Mouse (Mus musculus): ENCODE results near the gene Ccdc155.
A peak's percentile ranks its signal among the peaks of the same experiment; 100 is the strongest.

The Ccdc155 gene

DNA sequence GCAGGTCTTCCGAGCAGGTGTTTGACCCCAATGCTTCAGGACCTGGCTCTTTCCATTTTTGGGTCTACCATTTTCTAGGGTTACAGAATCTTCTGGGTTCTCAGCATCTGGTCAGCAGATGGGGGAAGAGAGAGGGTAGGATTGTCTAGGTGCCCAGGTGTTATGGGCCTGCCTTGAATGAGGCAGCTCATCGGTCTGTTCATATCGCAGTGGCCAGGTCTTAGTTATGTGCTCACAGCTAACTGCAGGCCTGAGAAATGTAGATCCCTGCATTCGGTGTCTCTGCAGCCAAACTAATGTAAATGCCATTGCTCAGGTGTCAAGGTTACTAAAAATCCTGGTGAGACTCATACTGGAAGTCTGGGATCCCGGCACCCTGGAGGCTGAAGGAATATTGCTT lies 21.7 kb upstream of the Ccdc155 start:
- no peak for DNase-seq (ENCODE audit: extremely low spot score)

DNA sequence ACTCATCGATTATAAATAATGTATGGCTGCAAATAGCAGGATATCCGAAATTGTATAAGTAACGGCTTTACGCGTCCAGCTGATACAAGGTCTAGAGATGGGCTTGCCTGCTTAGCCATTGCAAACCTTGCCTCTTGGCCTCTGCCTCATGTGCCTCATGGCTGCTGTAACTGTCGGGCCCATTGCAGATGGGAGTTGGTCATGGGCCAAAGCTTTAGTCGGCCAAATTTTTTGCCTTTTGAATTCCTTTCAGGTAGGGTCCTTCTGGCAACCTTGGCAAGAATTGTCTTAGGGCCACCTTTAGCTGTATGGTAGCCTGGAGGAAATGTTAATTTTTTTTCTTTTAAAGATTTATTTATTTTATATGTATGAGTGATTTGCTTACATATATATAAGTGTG lies 20.1 kb upstream of the Ccdc155 start:
- no peak for DNase-seq (ENCODE audit: extremely low spot score)

- no peak for DNase-seq (ENCODE audit: extremely low spot score)
These were observed 17.0 kb upstream of the Ccdc155 start for GRCm38 (mm10) chr7:45221680-45222079.

DNA sequence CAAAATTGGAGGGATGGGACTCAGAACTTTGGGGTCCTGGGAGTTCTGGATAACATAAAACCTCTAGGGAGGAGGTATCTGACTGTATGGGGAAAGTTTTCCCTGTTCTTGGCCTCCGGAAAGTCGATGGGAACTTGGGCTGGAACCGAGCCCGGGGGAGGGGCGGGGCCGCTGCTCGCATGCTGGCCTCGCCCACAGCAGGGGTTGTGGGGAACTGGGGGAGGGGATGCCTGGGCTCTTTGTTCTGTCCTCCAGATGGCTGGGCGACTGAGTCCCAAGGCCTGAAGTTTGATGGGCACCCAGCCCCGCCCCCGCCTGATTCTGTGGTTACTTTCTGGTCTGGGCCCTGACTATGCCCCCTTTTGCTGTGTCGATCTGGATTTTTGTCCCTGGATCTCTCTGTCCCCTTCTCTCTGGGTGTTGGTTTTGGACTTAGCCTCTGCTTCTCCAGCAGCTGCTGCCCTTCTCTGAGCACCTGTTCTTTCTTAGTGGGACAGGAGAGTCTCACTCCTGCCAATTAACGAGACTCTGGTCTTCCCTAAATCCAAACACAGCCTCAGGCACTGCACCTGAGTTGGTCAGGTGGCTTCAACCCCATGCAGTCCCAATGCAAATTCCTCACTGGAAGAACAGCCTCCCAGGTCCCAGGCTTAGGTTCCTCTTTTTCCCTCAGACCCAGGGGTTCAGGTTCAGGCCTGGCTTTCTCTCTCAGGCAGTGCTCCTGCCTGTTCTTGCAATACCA lies 11.9 kb upstream of the Ccdc155 start:
- DNase-seq (ENCODE audit: extremely low spot score), result peak; percentile 94

GRCm38 (mm10) chr7:45215673-45216441 lies 11.2 kb upstream of the Ccdc155 start, which contains the start of gene Tead2:
Gene Tead2 (plus strand): TSS chr7:45215753.
- peak; percentile 89 for DNase-seq (ENCODE audit: extremely low spot score)

- no peak for DNase-seq (ENCODE audit: extremely low spot score)
These were observed 9.0 kb upstream of the Ccdc155 start for GRCm38 (mm10) chr7:45213708-45214107.

GRCm38 (mm10) chr7:45212356-45212755 lies 7.7 kb upstream of the Ccdc155 start:
- DNase-seq (ENCODE audit: extremely low spot score), result no peak

DNA sequence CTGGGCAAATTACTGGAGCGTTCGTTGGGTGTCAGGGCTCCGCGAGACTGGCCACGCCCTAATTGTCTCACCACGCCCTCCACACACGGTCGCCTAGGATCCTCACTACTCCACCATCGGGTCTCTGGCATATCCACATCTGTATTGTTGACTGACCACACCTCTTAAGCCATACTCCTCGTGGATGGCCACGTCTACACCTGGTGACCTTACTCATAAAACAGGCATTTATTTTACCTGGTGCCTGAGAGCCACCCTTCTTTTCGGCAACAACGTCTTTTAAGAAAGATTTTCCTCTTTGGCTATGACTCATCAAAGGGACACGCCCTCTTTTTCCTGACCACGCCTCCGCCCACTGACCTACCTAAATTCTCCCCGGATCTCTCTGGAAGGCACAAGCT lies 7.2 kb upstream of the Ccdc155 start, which contains the start of gene Dkkl1:
Gene Dkkl1, minus strand, starts transcription at position 297 of the 401 bp plus-strand sequence.
- DNase-seq (ENCODE audit: extremely low spot score), result no peak

- no peak for DNase-seq (ENCODE audit: extremely low spot score)
These were observed 6.4 kb upstream of the Ccdc155 start for GRCm38 (mm10) chr7:45211070-45211469.

DNA sequence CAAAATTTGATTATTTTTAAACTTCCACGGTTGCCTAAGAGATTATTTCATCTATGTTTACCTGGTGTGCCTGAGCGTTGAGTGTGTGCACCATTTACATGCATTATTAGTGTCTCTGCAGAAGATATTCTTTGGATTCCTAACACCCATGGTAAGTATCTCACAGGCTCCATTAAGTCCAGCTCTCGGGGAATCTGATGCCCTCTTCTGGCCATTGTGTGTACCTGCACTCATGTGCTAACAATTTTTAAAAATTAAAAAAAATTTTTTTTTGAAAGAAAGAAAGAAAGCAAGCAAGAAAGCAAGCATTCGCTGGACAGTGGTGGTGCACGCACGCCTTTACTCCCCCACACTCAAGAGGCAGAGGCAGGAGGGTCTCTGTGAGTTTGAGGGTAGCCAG lies 3.6 kb upstream of the Ccdc155 start:
- no peak for DNase-seq (ENCODE audit: extremely low spot score)

GRCm38 (mm10) chr7:45202654-45203053 lies 2.0 kb downstream of the Ccdc155 start:
- DNase-seq (ENCODE audit: extremely low spot score), result no peak

DNA sequence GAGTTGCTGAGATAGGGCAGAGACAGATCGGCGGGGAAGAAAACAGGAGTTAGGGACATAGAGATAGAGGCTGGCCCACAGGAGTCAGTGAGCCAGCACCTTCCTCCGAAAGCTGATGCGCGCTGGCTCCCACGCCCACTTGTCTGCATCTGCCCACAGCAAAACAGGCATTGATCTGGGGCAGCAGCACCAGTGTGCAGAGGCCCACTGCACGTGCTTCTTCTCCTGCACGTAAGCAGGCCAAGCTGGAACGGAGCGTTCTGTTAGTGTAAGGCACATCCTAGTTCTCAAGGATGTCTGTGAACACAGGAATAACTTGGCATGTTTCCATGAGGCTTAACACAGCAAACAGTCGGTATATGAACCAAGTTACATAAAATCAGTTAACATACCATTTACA lies 5.7 kb downstream of the Ccdc155 start:
- DNase-seq (ENCODE audit: extremely low spot score), result no peak

DNA sequence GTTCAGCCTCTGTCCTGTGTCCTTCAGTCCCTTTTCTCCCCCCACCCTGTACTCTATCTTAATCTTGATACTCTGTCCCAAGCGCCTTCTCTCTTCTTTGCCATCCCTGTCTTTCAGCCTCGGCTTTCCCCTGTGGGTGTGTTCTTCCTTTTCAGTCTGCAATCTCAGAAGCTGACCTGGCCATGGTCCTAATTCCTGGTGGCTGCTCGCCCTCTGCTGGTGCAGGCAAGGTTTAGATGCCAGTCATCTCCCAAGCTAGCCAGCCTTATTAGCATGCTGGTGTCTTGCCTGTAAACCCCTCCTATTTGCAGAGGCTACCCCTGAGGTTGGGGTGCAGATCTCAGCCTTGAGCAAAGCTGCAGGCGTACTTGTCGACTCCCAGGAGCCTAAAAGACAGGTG lies 6.3 kb downstream of the Ccdc155 start:
- peak; percentile 73 for DNase-seq (ENCODE audit: extremely low spot score)

DNA sequence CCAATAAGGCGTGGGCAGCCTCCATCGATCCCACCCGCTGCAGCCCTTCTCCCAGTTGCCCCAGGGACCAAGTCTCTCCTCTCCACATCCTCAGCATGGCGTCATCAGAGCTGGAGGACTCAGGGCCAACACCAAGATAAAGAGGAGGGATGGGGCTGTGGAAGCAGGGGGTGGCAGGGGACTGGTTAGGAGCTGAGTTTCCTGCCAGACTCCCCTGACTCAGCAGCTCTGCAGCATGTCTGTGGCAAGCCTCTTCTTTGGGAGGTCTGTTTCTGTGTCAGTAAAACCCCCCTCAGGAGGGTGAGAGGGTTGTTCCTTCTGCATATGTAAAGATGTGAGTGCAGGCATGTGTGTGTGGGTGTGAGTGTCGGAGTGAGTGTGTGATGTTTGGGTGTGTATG lies 7.7 kb downstream of the Ccdc155 start:
- DNase-seq (ENCODE audit: extremely low spot score), result no peak

GRCm38 (mm10) chr7:45196176-45196535 lies 8.5 kb downstream of the Ccdc155 start:
- no peak for DNase-seq (ENCODE audit: extremely low spot score)

DNA sequence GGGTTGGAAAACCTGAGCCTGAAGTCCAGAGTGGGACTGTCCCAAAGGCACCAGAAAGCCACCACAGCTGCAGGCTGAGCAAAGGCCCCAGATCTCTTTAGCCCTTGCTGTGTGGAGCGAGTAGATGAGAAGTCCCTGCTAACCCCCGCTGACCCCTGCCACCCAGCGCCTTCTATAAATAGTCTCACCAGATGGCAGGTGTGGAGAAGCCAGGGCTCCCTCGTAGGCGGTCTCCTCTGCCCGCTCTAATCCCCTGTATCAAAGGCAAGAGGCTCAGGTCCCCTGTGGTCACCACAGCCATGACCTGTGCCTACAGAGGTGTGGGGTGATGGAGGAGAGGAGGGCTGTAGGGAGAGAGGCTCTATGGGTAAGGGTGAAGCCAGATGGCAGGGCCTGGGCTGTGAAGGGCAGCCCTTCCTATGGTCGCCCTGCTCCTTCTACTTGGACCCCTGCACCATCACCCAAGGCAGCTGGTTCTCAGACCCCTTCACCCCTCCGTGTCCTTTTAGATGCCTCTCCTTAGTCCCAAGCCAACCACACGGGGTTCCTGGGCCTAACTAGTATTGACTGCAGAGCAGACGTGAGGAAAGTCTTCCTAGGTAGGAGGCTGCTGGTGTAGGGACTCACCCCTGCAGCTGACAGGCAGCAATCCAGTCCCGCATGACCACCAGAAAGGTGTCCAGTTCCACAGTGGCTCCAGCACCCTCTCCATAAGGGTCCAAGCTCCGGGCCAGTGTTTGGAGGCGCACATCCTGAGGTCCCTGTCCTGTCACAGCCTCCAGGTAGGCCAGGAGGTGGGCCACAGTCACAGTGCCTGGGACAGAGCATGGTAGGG lies 9.1 kb downstream of the Ccdc155 start:
- no peak for DNase-seq (ENCODE audit: extremely low spot score)

DNA sequence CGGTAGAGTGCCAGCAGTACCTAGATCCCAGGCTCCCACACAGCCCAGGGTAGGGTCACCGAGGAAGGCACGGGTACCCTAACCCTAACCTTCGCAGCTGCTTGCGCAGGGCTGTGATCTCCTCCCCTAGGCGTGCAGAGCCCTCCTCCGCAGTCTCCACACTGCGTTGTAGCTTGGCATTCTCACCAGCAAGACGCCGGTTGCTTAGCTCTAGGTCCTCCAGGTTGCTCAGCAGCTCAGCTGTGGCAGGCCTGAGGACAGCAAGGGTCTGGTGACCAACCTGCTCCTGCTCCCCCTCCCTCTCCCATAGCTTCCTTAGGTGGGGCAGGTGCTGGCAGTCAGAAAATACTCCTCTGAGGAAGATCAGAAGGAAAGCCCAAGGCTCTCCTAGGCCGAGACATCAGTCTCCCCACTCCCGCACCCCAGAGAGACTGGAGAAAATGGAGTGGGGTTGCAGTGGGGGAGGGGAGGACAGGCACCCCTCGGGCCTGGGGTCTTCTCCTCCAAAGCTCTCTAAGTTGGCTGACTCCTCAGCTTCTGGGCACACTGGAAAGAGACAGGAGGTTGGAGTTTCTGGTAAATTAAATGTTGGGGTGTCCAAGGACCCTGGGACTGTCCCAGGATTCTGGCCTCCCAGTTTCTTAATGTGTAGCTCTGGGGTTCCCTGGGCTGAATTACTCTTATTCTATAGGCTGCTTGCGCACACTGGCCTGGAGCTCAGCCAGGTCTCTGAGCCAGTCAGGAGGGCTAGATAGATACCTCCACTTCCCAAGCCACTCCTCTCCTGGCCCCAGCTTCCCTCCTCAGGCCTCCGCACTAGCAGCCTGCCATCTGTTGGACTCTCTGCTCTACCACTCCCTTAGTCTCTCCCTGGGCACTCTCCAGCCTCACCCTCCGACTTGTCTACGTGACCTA lies 10.6 kb downstream of the Ccdc155 start:
- DNase-seq (ENCODE audit: extremely low spot score), result no peak

DNA sequence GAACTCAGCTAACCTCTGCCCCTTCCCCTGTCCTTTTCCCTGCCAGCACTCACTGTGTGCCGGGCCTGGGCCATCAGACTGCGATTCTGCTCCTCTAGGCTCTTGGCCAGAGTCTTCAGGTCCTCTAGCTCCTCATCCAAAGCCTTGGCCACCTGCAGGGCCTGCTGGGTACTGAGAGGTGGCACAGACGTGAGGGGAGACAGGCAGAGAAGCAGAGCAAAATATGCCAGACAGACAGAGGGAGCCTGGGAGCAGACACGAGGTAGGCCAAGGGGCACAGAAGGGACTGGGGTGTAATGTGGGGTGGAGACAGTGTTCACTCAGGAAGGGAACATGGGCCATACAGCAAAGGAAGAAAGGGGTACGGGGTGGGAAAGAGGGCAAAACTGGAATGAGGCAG lies 11.3 kb downstream of the Ccdc155 start:
- DNase-seq (ENCODE audit: extremely low spot score), result no peak

DNA sequence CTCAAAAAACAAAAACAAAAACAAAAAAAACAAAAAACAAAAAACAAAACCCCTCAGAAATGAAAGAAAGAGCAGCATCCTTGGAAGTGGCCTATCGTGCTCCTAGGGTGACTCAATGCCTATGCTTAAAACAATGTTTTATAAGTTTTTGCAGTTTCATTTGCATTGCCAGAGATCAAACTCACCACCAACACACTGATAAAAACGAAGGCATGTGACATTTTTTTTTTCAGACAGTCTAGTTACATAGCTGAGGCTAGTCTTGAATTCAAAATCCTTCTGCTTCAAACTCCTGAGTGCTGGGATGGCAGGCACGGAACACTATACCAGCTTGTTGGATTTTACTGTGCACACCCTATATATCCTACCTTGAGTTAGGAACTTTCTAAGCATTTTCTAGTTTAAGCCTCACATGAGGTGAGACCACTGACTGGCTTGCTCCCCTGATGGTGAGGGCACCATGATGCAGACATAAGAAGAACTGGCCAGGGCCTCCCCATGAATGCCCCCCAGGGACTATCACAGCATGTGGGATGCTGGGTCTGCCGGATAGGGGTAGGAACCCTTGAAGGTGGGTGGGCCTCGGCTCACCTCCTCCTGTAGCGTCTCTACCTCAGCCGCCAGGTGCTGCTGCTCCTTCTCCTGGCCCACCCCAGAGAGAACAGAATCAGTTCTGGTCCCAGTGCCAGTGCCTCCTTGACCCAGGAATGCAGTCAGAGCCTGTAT lies 11.9 kb downstream of the Ccdc155 start:
- DNase-seq (ENCODE audit: extremely low spot score), result no peak

- peak; percentile 53 for DNase-seq (ENCODE audit: extremely low spot score)
These were observed 12.8 kb downstream of the Ccdc155 start for GRCm38 (mm10) chr7:45191803-45192363.
